Mouse (Mus musculus) spleen, adult 2 months (tissue): ENCODE data around the gene Vangl2. TPM values are rescaled to one million over a fixed set of nuclear protein-coding genes. Genes with fewer than 3 reads are reported as not detected.
A peak's percentile ranks its signal among the peaks of the same experiment; 100 is the strongest.

ENCODE experiments used
- DNase-seq, 2 experiments: peaks; one replicate each; pipeline versions ENCODE4 v3.0.0 to v3.0.0-alpha.2; 2012 to 2021; ENCODE audit warnings: low spot score in 2 of 2, low read depth in 1 of 2
- H3K27ac ChIP-seq: fragments of 200-500 bp; 2 replicates; pipeline ENCODE4 v1.5.1; 2012; ENCODE audit warnings: low read length, inconsistent platforms; ENCODE audit not compliant: insufficient read depth
- H3K27me3 ChIP-seq: fragments of 200-500 bp; 2 replicates; pipeline ENCODE4 v1.6.1; 2012; ENCODE audit warnings: mild to moderate bottlenecking, moderate library complexity, low read length, inconsistent platforms; ENCODE audit not compliant: control insufficient read depth, insufficient read depth
- H3K36me3 ChIP-seq: fragments of 200-500 bp; 2 replicates; pipeline ENCODE4 v1.6.1; 2012; ENCODE audit warnings: mild to moderate bottlenecking, low read length, inconsistent platforms; ENCODE audit not compliant: control insufficient read depth, insufficient read depth
- H3K4me1 ChIP-seq: fragments of 200-500 bp; 2 replicates; pipeline ENCODE4 v1.6.1; 2011; ENCODE audit warnings: inconsistent platforms; ENCODE audit not compliant: control insufficient read depth, insufficient read depth, insufficient read length
- H3K4me3 ChIP-seq: fragments of 200-500 bp; 2 replicates; pipeline ENCODE4 v1.5.1; 2011; ENCODE audit warnings: mild to moderate bottlenecking, inconsistent platforms; ENCODE audit not compliant: insufficient read depth, insufficient read length; ENCODE audit errors: extremely low read depth
- CTCF ChIP-seq: fragments of 200-500 bp; IDR thresholded peaks from 2 replicates; pipeline ENCODE4 v1.5.1; 2011; ENCODE audit warnings: mild to moderate bottlenecking, inconsistent platforms; ENCODE audit not compliant: insufficient read depth, insufficient read length, insufficient replicate concordance; ENCODE audit errors: extremely low read depth
- POLR2A ChIP-seq: fragments of 200-500 bp; IDR thresholded peaks from 2 replicates; pipeline ENCODE4 v1.6.1; 2011; ENCODE audit warnings: low read depth, low read length, inconsistent platforms
- WGBS: fragments of 180-500 bp; shearing (Covaris S2); methylation state at CpG from one replicate; pipeline ENCODE4 v1.1.7; 2018; 5-methylcytosine and 5-hydroxymethylcytosine counted together
- polyA plus RNA-seq: library from polyadenylated mRNA; depleted of rRNA; stranded (reverse); fragments of >200 nt; gene quantifications from 2 replicates; pipeline ENCODE4 v1.2.3, GENCODE M21; 2012

Vangl2 gene
- polyA plus RNA-seq, 1 experiment, result 3.7 TPM

GRCm38 (mm10) chr1:172029914-172030313 lies 1.7 kb upstream of the Vangl2 start:
- WGBS, result 89% methylated on average over 2 of the region's 2 CpGs
- H3K27ac ChIP-seq, result no peak overlapping the region
- H3K4me1 ChIP-seq, result peaks cover 10% of the 10 kb centered on the region; the same call in 1 of the 2 replicates
- peaks cover 3% of the 10 kb centered on the region for H3K27me3 ChIP-seq
- H3K36me3 ChIP-seq, result no peaks in the 10 kb centered on the region
- TF ChIP-seq POLR2A (no peak), CTCF (no peak)
- no peak overlapping the region for H3K4me3 ChIP-seq
- no peak for DNase-seq

- Histone ChIP-seq H3K36me3 (no peaks in the 10 kb centered on the region), H3K4me3 (no peak overlapping the region), H3K27ac (no peak overlapping the region), H3K4me1 (peaks cover 10% of the 10 kb centered on the region; the same call in 1 of the 2 replicates), H3K27me3 (peaks cover 3% of the 10 kb centered on the region)
- DNase-seq, result no peak
- TF ChIP-seq POLR2A (no peak), CTCF (no peak)
- WGBS, result 82% methylated on average over 10 of the region's 10 CpGs
These were observed 488 bp downstream of the Vangl2 start for GRCm38 (mm10) chr1:172027809-172028102.

GRCm38 (mm10) chr1:172027010-172027808 lies 1.0 kb downstream of the Vangl2 start:
- H3K4me3 ChIP-seq, result peak overlapping the region; percentile 77
- H3K36me3 ChIP-seq, result no peaks in the 10 kb centered on the region
- TF ChIP-seq POLR2A (no peak), CTCF (no peak)
- H3K27me3 ChIP-seq, result peaks cover 3% of the 10 kb centered on the region
- peak; percentile 34 to 78 for DNase-seq
- 7% methylated on average over 48 of the region's 54 CpGs for WGBS
- H3K4me1 ChIP-seq, result peaks cover 10% of the 10 kb centered on the region; the same call in 1 of the 2 replicates
- peak overlapping the region; percentile 26 for H3K27ac ChIP-seq

GRCm38 (mm10) chr1:172026201-172026901 lies 1.9 kb downstream of the Vangl2 start:
- Histone ChIP-seq H3K4me3 (peak overlapping the region; percentile 77), H3K36me3 (no peaks in the 10 kb centered on the region), H3K4me1 (peaks cover 10% of the 10 kb centered on the region; the same call in 1 of the 2 replicates), H3K27ac (no peak overlapping the region), H3K27me3 (peaks cover 3% of the 10 kb centered on the region)
- no peak for DNase-seq
- WGBS, result 9% methylated on average over 23 of the region's 23 CpGs
- no peak for TF ChIP-seq CTCF
- no peak for TF ChIP-seq POLR2A

- Histone ChIP-seq H3K27ac (no peak overlapping the region), H3K36me3 (no peaks in the 10 kb centered on the region), H3K27me3 (peaks cover 3% of the 10 kb centered on the region), H3K4me1 (peaks cover 10% of the 10 kb centered on the region; the same call in 1 of the 2 replicates), H3K4me3 (no peak overlapping the region)
- TF ChIP-seq CTCF, result no peak
- no peak for TF ChIP-seq POLR2A
- DNase-seq, result no peak
- 82% methylated on average over 8 of the region's 8 CpGs for WGBS
These were observed 2.9 kb downstream of the Vangl2 start for GRCm38 (mm10) chr1:172025201-172025904.

- WGBS, result 79% methylated on average over 9 of the region's 9 CpGs
- TF ChIP-seq CTCF (no peak), POLR2A (no peak)
- no peak for DNase-seq
- Histone ChIP-seq H3K4me3 (no peak overlapping the region), H3K4me1 (peaks cover 11% of the 10 kb centered on the region; the same call in 1 of the 2 replicates), H3K27ac (no peak overlapping the region), H3K27me3 (peaks cover 3% of the 10 kb centered on the region), H3K36me3 (no peaks in the 10 kb centered on the region)
These were observed 3.9 kb downstream of the Vangl2 start for GRCm38 (mm10) chr1:172024140-172024895.
